ENCODE assay signal across 8 mouse cellular contexts in genomic region chr8:11914681-11915474, GRCm38 (mm10).
DNase-seq lines count a peak whose midpoint lies in the region; ATAC-seq and TF ChIP-seq lines count a peak whose summit lies in the region.

No protein-coding gene starts in this region.

- no peaks in the 10 kb centered on the region for H3K27me3 ChIP-seq in embryonic facial prominence, embryonic 11.5 days (ENCODE audit: control insufficient read depth, insufficient read depth, low read length)
- peaks cover 11% of the 10 kb centered on the region; the same call in 1 of the 2 replicates for H3K27me3 ChIP-seq in heart, postnatal 0 days (ENCODE audit: control insufficient read depth, insufficient read depth, low read length)

- 0 out of 2 replicates have a peak, but pooled peaks have one; percentile 16 for ATAC-seq in embryonic facial prominence, embryonic 11.5 days (replicated peaks; ENCODE audit: insufficient number of reproducible peaks, low FRiP score, low TSS enrichment, low read depth)
- ATAC-seq in heart, postnatal 0 days (ENCODE audit: insufficient read depth, low read depth), result no peak

- no peak overlapping the region for H3K4me3 ChIP-seq in embryonic facial prominence, embryonic 11.5 days (ENCODE audit: low read depth, low read length)
- H3K4me3 ChIP-seq in heart, postnatal 0 days (ENCODE audit: low read depth, low read length), result no peak overlapping the region

- 0 out of 2 replicates have a peak, but pooled peaks cover 6% of the 10 kb centered on the region for H3K4me1 ChIP-seq in embryonic facial prominence, embryonic 11.5 days (ENCODE audit: control insufficient read depth, insufficient read depth, low read length)
- peaks cover under 1% of the 10 kb centered on the region; the same call in 1 of the 2 replicates for H3K4me1 ChIP-seq in heart, postnatal 0 days (ENCODE audit: control insufficient read depth, insufficient read depth)

- TF ChIP-seq CTCF in heart, postnatal 0 days (IDR thresholded peaks at IDR 0.05; ENCODE audit: low read depth), result no peak

- no peaks in the 10 kb centered on the region for H3K9me3 ChIP-seq in embryonic facial prominence, embryonic 11.5 days (replicated peaks; ENCODE audit: control insufficient read depth, low read length)
- H3K9me3 ChIP-seq in heart, postnatal 0 days (replicated peaks; ENCODE audit: control insufficient read depth, low read length), result no peaks in the 10 kb centered on the region

- H3K36me3 ChIP-seq in embryonic facial prominence, embryonic 11.5 days (replicated peaks; ENCODE audit: control insufficient read depth, insufficient read depth, low read depth, low read length), result no peaks in the 10 kb centered on the region
- H3K36me3 ChIP-seq in heart, postnatal 0 days (replicated peaks; ENCODE audit: control insufficient read depth, insufficient read depth, low read length), result no peaks in the 10 kb centered on the region

- DNase-seq in gastrocnemius, postnatal 10 days, result peak; percentile 44
- DNase-seq in gastrocnemius, adult 8-10 months (ENCODE audit: low spot score in 2 of 2), result no peak
- DNase-seq in embryonic facial prominence, embryonic 11.5 days (ENCODE audit: low spot score), result peak; percentile 58
- DNase-seq in heart, postnatal 0 days (ENCODE audit: low spot score), result no peak
- peak; percentile 46 to 70 for DNase-seq in lung, postnatal 4 days
- no peak for DNase-seq in spleen, adult 12 weeks (ENCODE audit: low spot score)
- no peak for DNase-seq in ovary, adult 18-20 months (ENCODE audit: low spot score)
- DNase-seq in adrenal gland, postnatal 4 days (ENCODE audit: low spot score in 2 of 2), result no peak

- no peak overlapping the region; the same call in 1 of the 2 replicates for H3K27ac ChIP-seq in embryonic facial prominence, embryonic 11.5 days (replicated peaks; ENCODE audit: low read depth, low read length)
- no peak overlapping the region for H3K27ac ChIP-seq in heart, postnatal 0 days (ENCODE audit: low read depth)

- H3K4me2 ChIP-seq in embryonic facial prominence, embryonic 11.5 days (ENCODE audit: low read depth, low read length), result no peak overlapping the region
- peak overlapping the region; percentile 10; the same call in 1 of the 2 replicates for H3K4me2 ChIP-seq in heart, postnatal 0 days (ENCODE audit: low read depth, low read length)

- 0 out of 2 replicates have a peak overlapping the region, but pooled peaks have one; percentile 22 for H3K9ac ChIP-seq in embryonic facial prominence, embryonic 11.5 days (replicated peaks; ENCODE audit: low read length)
- no peak overlapping the region for H3K9ac ChIP-seq in heart, postnatal 0 days (replicated peaks; ENCODE audit: low read depth, low read length)

- 41% methylated on average over 19 of the region's 19 CpGs for WGBS in embryonic facial prominence, embryonic 11.5 days
- 50% methylated on average over 19 of the region's 19 CpGs for WGBS in heart, postnatal 0 days

- TF ChIP-seq EP300 in heart, postnatal 0 days (IDR thresholded peaks at IDR 0.05; ENCODE audit: low read depth), result no peak

Comparison
In these comparisons a context has a peak if more than half of its experiments do, and no peak if none do; other contexts are left out.
1. DNase-seq: peak in gastrocnemius, postnatal 10 days (single experiment), embryonic facial prominence, embryonic 11.5 days (single experiment) and lung, postnatal 4 days (2 of 2); none in gastrocnemius, adult 8-10 months (0 of 2), heart, postnatal 0 days (single experiment), spleen, adult 12 weeks (single experiment), ovary, adult 18-20 months (single experiment) and adrenal gland, postnatal 4 days (0 of 2).